Mouse (Mus musculus) forelimb bud, embryonic 11.5 days (tissue): Measurements from ENCODE around the gene Tctex1d2.

Experiments used
- DNase-seq: peaks from one replicate; pipeline ENCODE4 v3.0.0-alpha.2; 2012; ENCODE audit warnings: low read depth, low spot score

The Tctex1d2 gene

GRCm38 (mm10) chr16:32468488-32468887 is 49.0 kb downstream of the Tctex1d2 start:
- DNase-seq = no peak

GRCm38 (mm10) chr16:32469404-32470105 is 50.1 kb downstream of the Tctex1d2 start:
- DNase-seq = no peak

GRCm38 (mm10) chr16:32472276-32473015 is 52.9 kb downstream of the Tctex1d2 start:
- no peak for DNase-seq

GRCm38 (mm10) chr16:32477315-32477714 is 57.8 kb downstream of the Tctex1d2 start:
- DNase-seq = no peak
